Mouse (Mus musculus): ENCODE results near the gene Steap1.

- TF ChIP-seq CTCF (IDR thresholded peaks at IDR 0.05; ENCODE audit: insufficient read depth, low read depth, low read length) = no peak
- TF ChIP-seq POLR2A (IDR thresholded peaks at IDR 0.05; ENCODE audit: insufficient read depth, low read depth, low read length) = no peak
Measured at GRCm38 (mm10) chr5:5688945-5689540, 60.1 kb downstream of the Steap1 start.

Data from olfactory bulb, adult 2 months (tissue).